Mouse (Mus musculus): Measurements from ENCODE around the gene Spaca5.

Gene Spaca5

DNA sequence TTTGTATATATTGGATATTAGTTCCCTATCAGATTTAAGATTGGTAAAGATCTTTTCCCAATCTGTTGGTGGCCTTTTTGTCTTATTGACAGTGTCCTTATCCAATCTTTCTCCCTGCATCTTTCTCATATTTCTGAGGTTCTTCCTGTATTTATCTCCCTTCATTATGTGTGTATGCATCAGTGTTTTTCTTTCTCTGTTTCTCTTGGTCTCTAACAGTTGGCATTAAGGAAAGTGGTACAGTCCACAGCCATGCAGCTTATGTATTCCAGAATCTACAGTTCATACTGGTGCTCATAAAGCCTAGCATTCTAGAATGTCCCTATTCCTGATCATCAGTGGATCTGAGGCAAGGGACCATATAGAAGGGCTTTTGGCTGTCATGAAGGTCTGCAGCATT lies at the start of gene Spaca5:
Gene Spaca5, plus strand, starts transcription at position 301 of the 400 bp plus-strand sequence.
- DNase-seq, result no peak

DNA sequence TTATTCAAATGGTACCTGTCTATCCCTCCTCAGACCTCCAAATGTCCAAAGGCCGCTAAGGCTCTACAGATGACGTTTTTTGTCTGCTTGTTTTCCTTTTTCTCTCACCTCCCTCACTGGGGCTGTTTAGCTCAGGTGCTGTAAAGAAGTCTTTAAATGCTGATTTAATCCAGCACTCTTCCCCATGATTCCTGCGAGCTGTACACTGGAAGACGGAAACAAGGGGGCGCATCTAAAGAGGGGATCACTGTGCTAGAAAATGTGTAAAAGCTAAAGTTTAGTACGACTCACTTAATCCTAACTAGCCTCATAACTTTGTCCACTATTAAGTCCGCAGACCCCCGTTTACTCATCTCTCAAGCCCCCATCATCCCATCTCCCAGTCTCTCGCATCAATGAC lies 6.7 kb upstream of the Spaca5 start:
- DNase-seq, result no peak

DNA sequence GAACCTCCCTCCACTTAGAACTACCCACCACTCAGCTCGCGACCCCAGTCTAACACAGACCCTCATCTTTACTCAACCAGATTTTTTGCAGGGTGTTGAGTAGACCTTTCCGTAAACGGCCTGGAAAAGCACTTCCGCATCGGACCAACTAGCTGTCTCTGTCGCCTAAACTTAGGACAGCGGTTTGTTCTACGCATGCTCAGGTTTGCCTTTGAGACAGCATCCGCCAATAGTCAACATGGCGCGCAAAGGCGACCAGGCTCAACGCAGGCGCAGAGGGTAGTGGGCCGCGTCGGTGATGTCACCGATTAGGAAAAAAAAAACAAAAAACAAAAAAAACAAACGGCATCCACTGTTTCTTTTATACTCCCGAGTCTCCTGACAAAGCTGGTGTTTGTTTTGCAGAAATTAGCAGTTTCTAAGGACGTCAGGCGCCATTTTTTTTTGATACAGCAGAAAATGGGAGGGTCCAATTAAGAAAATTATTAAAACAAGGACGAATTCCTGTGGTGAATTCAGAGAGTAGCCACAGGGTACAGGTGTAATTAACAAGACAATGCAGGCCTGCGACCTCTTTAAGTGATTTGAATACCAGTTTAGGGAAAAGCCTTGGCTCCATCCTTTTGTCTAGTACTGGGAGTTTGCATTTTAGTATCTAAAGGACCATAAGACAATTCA lies 6.2 kb upstream of the Spaca5 start, which contains the start of gene Zfp182:
Gene Zfp182, minus strand, starts transcription at position 451 of the 678 bp plus-strand sequence.
- DNase-seq, result peak; percentile 83 to 91

DNA sequence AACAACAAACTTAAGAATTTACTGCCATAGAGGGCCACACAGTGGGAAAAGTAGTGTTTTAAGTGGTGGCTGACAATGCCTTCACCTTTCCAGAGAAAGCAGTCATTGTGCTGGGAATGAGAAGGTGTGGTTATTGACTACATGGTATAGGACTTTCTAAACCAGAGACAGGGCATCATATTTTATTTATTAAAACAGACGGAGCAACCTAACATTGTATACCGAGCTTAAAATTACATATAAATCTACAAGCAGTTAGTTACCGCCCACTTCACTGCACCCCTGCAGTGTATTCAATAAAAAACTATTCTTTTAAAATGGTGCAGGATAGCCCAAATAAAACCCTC lies 5.7 kb upstream of the Spaca5 start:
- DNase-seq, result no peak

DNA sequence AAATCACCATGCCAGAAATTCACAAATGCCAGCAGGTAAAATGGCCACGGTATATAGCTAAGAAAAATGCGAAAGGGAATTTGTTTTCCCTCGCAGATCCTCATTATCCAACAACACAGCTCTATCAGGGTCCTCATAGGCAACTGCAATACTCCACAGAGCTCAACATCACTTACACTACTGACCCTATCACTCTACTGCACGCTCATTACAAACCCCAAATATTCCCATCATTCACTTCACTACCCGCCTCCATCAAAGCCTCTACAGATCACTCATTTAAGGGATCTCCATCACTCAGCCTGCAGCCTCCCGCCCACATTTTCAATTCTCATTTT lies 20.4 kb downstream of the Spaca5 start:
- no peak for DNase-seq

DNA sequence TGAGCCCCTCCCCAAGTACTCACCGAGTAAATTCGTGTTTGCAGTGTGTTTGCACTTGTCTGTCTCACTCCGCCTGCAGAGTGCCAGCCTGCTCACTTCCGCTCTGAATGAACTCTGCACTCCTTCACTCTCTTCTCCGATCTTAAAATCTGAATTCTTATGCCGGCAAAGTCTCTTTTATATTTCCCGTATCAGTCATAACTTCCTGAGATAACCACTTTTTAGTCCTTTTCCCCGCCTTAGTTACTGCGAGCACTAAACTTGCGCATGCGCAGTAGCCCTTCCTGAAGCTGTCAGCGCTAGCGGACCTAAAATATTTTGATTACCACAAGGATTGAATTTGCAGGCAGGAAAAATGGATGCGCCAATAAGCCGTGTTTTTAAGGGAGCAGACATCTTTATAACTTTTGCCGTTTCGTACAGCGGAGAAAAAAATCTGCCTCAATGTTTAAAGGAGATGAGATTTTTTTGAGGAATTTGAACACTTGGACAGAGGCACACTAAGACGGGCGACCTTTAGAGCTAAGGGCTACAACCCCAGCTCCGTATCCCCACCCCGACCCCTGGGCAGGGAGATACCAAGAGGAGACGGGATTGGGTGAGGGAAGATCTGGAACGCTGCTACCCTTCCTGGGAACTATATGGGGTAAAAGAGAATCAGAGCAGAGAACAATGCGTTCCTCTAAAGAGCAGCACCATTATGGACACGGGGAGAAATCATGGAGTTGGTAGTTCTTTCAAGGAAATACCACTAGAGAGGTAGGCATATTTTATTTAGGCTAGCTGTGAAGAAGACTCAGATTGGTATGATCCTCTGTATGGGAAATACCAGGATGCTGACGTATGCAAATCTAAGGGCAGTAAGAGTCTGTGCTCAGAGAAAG lies 21.0 kb downstream of the Spaca5 start, which contains the start of gene Zfp300:
Gene Zfp300, minus strand, starts transcription at position 545 of the 884 bp plus-strand sequence.
- DNase-seq, result peak; percentile 71 to 81

DNA sequence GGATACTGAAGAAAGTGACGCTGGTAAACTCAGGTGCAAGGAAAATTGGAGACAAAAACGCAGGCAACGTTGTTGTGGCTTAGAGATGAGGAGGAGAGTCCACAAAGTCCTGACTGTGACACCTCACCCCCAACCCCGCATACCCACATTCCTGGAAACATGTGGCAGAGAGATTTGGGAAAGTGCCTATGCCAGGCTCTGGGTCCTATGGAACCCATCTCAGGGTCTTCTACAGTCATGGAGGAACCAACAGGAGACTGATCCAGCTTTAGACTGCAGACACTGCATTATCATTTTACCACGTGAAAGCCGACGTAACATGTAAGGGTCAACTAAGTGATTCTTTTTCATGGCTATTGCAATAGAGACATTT lies 21.6 kb downstream of the Spaca5 start:
- DNase-seq, result no peak

DNA sequence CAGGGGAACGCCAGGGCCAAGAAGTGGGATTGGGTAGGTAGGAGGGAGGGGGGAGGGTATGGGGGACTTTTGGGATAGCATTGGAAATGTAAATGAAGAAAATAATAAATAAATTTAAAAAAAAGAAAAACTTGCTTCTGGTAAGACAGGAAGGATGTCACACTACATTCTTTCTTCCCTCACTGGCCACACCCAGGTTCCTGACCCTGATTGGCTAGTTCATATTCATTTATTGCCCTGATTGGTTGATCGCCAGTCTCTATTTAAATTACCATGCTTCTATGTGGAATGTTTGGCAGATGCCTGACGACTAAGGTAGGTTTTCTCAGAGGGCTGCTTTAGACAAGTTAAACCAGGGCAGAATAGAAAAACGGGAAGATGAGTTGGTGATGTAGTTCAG lies 47.3 kb downstream of the Spaca5 start, which contains the start of gene Ssxa1:
Gene Ssxa1, plus strand, starts transcription at position 301 of the 400 bp plus-strand sequence.
- no peak for DNase-seq
